Mouse (Mus musculus): Measurements from ENCODE around the gene Rpl39l.
"Not testable (repeated sequence)": the region's sequence is repeated elsewhere in the genome, so short reads cannot be mapped to it uniquely, and the experiment has no call there.

Rpl39l gene

GRCm38 (mm10) chr16:10170005-10170404, at the start of gene Rpl39l:
Gene Rpl39l (plus strand): TSS chr16:10170226.
- DNase-seq (ENCODE audit: extremely low read depth, low read depth, low spot score): no peak

DNA sequence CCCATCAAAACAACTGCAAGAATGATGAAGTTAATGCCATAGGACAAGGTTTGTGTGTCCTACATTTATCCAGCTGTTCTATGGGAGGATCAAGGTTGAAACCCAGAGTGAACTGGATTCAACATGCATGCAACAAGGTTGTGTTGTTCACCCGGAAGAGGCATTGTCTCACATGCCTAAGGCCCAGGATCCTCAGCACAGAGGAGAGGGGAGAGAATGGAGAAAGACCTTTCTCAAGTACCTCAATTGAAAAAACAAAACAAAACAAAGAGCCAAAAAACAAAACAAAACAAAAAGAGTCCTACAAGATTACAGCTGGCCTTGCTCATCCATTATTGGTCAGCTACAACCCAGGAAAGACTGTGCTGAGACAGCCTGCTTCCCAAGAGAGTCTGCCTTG, 42.4 kb upstream of the Rpl39l start:
- no peak for DNase-seq (ENCODE audit: extremely low read depth, low read depth, low spot score)

DNA sequence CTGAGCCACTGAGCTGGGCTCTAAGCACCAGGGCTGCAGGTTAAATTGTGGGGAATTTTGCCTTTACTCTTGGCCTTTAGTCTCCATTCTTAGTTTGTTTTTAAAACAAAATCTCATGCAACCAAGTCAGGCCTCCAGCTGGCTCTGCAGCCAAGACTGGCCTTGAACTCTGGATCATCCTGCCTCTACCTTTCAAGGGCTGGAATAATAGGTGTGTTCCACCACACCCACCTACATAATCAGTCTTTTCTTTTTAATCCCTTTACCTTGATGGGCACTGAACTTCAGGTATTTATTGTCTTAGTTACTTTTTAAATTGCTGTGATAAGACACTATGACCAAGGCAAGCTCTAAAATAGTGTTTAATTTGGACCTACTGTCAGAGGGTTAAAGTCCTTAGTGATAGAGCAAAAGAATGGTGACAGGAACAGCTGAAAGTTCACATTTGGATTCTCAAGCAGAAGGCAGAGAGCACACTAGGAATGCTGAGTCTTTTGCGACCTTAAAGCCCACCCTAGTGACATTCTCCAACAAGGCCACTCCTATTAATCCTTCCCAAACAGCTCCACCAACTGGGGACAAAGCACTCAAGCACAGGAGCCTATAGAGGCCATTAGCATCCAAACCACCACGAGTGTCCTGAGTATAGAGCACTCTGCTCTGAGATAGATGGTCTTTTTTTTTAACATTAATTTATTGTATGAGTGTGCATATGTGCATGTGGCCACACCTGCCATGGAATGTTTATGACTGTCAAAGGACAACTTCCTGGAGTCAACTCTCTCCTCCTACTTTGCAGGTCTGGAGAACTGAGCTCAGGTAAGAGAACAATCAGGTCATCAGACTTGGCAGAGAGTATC, 40.7 kb upstream of the Rpl39l start:
- DNase-seq (ENCODE audit: extremely low read depth, low read depth, low spot score): no peak

- no peak for DNase-seq (ENCODE audit: extremely low read depth, low read depth, low spot score)
Observed at GRCm38 (mm10) chr16:10143166-10143565, 26.9 kb upstream of the Rpl39l start.

GRCm38 (mm10) chr16:10147401-10147800, 22.6 kb upstream of the Rpl39l start:
- DNase-seq (ENCODE audit: extremely low read depth, low read depth, low spot score): no peak

- no peak for DNase-seq (ENCODE audit: extremely low read depth, low read depth, low spot score)
Observed at GRCm38 (mm10) chr16:10169123-10169905, 712 bp upstream of the Rpl39l start.

DNA sequence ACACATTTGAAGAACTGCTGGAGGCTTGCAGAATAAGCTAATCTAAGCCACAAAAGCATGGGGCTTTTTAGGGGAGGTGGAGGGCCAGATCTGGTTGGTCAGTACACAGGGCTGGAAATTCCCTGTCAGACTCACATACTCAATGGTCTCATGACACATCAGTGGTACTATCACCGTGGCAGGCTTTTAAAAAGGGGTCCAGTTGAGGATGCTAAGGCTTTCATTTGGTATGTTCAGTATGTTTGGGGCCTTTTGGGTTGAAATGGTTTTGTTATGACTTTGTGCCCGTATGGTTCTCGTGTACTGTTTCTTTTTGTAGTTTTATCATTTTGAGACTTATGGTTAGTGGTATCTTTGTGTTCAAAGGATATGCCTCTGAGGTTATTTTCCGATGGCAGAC, 1.2 kb downstream of the Rpl39l start:
- no peak for DNase-seq (ENCODE audit: extremely low read depth, low read depth, low spot score)

GRCm38 (mm10) chr16:10172179-10172820, 2.3 kb downstream of the Rpl39l start:
- DNase-seq (ENCODE audit: extremely low read depth, low read depth, low spot score): no peak

DNA sequence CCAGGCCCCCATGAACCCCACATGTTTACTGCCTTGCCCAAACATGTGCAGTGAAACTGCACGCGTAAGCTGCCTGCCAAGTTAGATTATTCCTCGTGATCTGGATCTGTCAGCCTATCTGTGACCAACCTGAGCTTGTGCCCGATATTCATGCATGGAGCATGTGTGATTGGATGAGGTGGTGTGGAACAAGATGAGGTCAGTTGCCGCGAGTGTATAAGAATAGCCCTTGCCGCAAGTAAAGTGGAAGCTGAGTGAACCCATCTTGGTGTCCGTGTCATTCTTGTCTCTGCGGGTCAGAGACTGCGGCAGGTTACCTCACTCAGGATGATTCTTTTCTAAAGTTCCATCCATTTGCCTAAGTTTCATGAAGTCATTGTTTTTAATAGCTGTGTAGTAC, 17.4 kb downstream of the Rpl39l start:
- not testable (repeated sequence) for DNase-seq (ENCODE audit: extremely low read depth, low read depth, low spot score)

- no peak for DNase-seq (ENCODE audit: extremely low read depth, low read depth, low spot score)
Observed at GRCm38 (mm10) chr16:10192679-10193506, 22.9 kb downstream of the Rpl39l start, which contains the start of gene Atf7ip2. Gene Atf7ip2 (plus strand): TSS chr16:10192712.

- DNase-seq (ENCODE audit: extremely low read depth, low read depth, low spot score): no peak
Observed at GRCm38 (mm10) chr16:10208777-10209176, 38.8 kb downstream of the Rpl39l start.

- not testable (repeated sequence) for DNase-seq (ENCODE audit: extremely low read depth, low read depth, low spot score)
Observed at GRCm38 (mm10) chr16:10216366-10216765, 46.3 kb downstream of the Rpl39l start.

- not testable (repeated sequence) for DNase-seq (ENCODE audit: extremely low read depth, low read depth, low spot score)
Observed at GRCm38 (mm10) chr16:10217020-10217419, 47.0 kb downstream of the Rpl39l start.
